Mouse (Mus musculus): ENCODE data around the gene Rab5if.
A peak's percentile ranks its signal among the peaks of the same experiment; 100 is the strongest.
"Not testable (repeated sequence)": the region's sequence is repeated elsewhere in the genome, so short reads cannot be mapped to it uniquely, and the experiment has no call there.

Rab5if gene

GRCm38 (mm10) chr2:156862772-156863486, at the start of gene Rab5if:
TSS of gene Rab5if (plus strand) at chr2:156863128.
- peak; percentile 97 for DNase-seq

DNA sequence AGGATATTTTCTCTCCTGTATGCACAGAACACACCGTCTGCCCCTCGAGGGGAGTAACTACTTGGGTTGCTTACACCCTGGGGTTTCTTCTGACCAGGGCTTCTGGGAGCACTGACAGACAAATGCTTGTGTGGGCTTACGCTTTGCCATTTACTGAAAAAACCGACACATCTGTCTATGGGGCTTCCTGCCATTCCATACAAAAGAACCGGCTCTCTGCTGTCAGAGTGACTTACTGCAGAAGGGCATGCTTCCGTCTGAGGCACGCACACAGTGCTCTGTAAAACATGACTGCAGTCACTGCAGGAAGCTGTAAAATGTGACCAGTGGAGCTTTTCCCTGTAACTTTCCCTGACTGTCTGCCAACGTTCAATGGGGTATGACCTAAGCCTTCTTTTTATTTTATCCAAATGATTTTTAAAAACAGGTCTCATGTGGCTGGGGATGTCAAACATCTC, 48.6 kb upstream of the Rab5if start:
- DNase-seq: no peak

- no peak for DNase-seq
Measured at GRCm38 (mm10) chr2:156814893-156815292, 48.0 kb upstream of the Rab5if start.

DNA sequence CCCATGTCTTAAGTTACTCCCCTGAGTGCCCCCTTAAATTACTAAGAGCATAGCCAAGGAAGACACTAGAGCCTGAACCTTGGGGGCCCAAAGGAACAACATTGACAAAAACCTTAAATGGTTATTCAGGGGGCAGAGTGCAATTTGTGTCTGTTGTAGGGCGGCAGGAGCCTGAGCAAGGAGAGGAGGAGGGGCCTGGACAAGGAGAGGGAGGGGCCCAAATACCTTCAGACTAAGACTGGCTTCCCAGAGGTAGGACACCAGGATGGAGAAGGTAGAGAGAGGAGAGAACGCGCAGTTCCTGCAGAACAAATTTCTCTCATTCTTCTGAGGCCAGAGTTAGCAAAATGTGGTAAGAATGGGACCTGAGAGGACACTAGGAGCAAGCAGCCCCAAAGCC, 47.5 kb upstream of the Rab5if start:
- DNase-seq: no peak

- no peak for DNase-seq
Measured at GRCm38 (mm10) chr2:156816116-156816515, 46.8 kb upstream of the Rab5if start.

DNA sequence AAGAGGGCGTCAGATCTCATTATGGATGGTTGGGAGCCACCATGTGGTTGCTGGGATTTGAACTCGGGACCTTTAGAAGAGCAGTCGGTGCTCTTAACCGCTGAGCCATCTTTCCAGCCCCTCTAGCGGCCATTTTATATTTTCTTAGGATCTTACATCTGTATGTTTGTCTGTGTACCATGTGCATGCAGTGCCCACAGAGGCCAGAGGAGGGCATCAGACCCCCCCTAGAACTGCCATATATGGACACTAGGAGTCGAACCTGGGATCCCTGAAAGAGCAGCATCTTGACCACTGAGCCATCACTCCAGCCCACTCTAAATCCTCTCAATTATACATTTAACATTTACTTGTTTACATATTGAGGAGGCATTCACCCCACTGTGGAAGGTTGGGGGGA, 37.8 kb upstream of the Rab5if start:
- DNase-seq: not testable (repeated sequence)

GRCm38 (mm10) chr2:156834336-156834735, 28.6 kb upstream of the Rab5if start:
- DNase-seq: no peak

DNA sequence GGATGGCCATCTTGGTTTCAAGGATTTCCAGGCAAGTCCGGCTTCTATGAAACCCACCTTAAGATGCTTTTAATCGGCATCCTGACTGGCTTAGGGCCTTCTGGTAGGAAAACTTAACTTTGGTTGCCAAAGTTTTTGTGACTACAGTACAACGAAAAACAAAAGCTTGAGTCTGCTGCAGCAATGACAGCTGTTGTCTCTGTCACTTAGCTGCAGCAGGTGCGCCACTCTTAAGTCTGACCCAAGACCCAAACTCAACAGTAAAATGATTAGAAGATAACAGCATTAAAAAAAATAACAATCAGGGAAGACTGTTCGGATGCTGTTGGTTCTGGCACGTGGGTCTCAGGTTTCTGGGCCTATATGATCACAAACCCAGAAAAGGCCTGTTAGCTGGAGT, 24.1 kb upstream of the Rab5if start:
- no peak for DNase-seq

DNA sequence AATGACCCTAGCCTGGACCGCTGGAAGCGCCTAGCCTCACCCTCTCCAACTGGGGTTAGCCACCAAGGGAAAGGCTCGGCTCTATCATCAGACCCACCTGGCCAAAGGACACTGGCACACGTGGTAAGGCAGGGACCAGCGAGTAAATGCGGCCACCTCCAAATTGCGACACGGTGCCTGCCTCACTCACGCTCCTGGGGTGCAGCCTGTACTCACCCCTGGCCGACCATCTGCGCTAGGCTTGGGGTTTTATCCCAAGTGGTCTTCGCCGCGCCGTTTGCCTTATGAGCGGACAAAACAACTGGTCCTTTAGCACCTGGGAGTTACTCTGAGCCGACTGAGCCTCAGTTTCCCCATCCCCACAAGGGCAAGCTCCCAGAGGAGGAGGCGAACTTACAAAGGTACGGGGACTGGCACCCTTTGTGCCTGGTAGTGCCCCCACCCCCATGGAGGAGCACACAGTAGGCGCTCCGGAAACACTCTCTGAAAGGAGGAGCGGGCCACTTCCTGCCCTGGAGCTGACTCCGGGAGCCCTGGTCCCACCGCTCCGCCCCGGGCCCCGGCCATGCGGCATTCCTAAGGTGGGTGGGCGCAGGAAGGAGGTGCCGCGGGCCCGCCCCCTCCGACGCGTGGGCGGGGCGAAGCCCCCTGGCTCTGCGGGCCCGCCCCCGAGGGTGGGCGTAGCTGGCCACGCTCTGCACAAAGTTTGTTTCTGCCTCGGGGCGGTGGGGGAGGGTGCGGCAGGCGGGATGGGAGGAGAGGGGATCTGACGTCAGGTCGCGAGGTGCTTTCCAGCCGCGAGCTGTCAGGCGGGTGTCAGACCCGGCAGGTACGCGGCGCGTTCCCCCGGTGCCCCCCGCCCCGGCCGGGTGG, 23.4 kb upstream of the Rab5if start, which contains the start of gene Tgif2:
Gene Tgif2 (plus strand): TSS at position 689 of the 873 bp plus-strand sequence.
- peak; percentile 65 to 68 for DNase-seq

DNA sequence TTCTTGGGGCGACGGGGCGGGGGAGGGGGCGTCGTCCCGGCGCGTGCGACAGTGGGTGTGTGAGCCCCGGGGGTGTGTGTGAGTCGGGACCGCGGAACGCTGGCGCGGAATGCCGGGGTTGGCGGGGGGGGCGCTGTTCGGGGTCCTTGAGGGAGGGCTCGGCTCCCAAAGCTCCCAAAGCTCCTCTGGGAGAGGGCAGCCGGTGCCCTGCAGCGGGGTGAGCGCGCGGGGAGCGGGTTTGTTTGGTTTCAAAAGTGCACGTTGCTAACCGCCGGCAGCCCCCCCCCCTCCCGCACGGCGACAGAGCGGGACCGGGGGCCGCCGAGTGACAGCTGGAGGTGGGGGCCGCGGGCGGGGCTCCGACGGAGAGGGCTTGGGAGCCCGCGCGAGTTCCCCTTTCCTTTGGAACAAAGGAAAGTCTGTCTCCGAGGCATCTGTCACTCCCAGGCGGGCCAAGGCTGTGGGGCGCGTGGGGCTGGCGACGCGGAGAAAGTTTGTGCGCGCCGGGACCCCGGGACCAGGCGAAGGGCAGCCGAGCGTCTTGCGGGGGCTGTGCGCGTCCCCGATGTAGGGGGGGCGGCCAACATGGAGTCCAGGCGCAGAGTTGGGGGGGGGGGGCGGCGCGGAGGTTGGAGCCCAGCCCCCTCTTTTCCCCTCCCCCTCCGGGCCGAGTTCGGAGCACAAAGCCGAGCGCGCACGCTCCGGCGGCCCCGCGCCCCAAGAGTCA, 22.5 kb upstream of the Rab5if start:
- peak; percentile 13 to 33 for DNase-seq

- DNase-seq: peak; percentile 25 to 31
Measured at GRCm38 (mm10) chr2:156841028-156841840, 21.7 kb upstream of the Rab5if start.

GRCm38 (mm10) chr2:156841841-156842706, 20.9 kb upstream of the Rab5if start:
- DNase-seq: peak; percentile 12 to 38

DNA sequence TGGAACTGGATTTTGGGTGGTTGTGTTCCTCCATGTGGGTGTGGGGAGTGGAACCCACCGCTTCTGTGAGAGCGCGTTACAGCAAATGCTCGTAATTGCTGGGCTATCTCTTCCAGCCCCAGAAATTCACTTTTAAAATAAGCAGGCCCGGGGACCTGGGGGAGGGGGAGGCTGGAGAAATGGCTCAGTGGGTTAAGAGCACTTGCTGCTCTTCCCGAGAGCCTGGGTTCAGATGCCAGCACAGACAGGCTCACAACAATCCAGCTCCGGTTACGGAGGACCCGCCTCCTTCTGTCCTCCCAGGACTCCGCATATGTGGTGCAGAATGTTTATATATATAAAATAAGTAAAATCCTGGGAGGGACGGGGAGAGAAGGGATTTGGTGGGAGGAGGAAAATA, 20.2 kb upstream of the Rab5if start:
- no peak for DNase-seq

- no peak for DNase-seq
Measured at GRCm38 (mm10) chr2:156843331-156843730, 19.6 kb upstream of the Rab5if start.

- no peak for DNase-seq
Measured at GRCm38 (mm10) chr2:156844715-156845114, 18.2 kb upstream of the Rab5if start.

DNA sequence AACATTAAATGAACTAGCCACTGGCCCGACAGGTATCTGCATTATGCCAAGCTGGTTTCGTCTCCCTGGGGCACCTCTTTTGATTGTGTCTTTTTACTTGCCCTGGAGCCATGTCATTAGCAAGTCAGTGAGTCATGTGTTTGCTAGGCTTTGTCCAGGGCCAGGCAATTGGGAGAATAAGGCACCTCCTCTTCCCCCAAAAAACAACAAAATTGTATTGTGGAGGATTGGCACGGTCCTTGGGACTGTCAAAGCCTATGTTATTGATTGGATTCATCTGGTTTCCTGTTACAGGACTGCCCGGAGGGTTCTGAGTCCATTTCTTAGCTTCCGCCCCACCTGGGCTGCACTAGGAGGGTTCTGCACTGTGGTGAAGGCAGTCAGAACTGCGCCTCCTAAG, 15.3 kb upstream of the Rab5if start:
- no peak for DNase-seq

DNA sequence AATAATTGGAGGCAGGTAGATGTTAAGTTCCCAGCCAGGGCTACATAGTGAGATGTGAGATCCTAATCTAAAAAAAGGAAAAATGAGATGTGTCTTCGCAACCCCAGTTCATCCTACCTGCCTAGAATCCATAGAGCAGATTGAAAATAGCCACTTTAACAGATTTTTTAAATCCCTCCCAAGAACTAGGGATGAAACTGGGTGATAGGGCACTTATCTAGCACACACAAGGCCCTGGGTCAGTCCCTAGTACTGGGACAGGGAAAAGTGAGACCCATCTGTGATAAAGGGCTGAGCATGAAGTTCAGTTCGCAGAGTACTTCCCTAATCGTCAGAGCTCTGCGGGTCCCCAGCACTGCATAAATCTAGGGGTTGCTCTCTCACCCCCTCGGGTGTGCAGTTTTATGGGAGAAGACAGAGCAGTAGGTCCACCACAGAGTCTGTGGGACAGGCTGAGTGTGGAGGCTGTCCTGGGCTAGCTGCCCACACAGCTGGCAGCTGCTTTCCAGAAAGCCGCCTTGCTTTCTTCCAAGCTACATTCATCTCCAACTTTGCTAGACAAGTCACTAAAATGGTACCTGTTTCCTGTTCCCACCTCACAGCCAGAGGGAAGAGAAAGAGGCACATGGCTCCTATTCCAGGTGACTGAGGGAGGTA, 14.3 kb upstream of the Rab5if start:
- DNase-seq: no peak

DNA sequence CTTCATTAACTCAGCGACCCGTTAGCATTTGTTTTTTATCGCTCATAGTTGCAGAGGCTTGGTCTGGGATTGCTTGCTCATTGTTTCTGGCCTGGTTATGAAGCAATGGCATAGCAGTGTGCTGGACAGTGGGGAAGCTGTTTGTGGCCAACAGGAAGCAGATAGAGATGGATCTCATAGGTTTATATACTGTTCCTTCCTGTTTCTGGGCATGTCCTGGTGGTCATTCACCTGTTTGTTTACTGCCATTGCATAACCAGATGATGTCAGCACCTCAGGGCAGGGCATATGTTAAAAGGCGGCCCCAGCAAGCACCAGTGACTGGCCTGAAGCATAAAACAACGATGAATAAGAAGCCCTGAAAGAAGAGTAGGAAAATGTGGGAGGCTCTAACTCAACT, 12.4 kb upstream of the Rab5if start:
- no peak for DNase-seq

DNA sequence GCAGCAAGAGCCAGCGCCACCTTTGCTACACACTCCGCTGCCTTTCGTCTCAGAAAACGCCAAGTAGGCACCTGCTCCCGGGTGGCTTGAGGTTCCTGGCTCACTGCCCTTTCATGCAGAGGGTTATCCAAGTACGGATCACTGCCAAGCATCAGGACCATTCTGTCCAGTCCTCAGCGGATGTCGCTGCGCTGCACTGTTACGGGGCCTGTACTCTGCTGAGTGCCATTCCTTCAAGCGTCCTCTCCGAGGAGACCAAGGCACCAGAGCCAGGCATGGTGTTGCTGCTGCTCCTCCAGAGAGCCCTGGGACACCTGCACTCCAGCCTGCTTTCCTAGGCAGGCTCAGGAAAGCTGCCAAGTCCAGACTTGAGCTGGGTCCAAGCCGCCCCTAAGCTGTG, 9.3 kb upstream of the Rab5if start:
- not testable (repeated sequence) for DNase-seq

DNA sequence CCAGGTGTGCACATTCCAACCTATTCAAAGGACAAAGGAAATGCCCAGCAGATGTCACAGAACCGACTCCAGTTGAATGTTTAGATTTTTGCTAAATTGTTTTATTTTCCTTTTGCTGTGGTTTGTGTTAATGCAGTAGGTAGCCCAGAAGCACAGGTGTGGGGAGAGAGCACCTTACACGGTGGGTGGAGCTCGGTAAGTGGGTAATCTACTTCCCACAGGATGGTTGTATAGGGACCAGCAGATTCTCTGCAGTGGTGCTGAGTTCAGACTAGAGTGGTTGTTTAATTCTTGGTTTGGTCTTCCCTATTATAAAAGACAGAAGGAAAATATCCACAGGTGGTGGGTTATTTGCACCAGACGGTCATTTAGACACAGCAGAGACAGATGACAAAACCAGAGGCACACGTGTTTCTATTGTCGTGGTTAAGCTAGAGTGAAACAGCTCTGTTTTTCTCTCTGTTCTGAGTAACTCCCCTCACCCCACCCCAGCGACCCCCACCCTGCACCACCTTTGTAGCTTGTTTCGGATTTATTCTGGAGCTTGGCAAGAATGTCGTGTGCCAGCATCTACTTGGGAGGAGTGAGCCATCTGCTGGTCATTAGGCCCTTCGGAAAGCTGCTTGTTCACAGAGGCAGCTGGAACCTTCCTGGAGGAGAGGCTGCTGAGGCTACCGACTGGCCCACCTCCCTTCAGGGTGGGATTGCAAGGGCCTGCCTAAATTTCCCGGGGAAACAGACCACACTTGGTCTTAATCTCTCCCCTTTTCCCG, 8.7 kb upstream of the Rab5if start:
- DNase-seq: not testable (repeated sequence)

Data from spleen, adult 18-20 months (tissue).